Mouse (Mus musculus): ENCODE measurements around the gene Pth2. TPM values are rescaled to one million over a fixed set of nuclear protein-coding genes. Genes with fewer than 3 reads are reported as not detected.

Pth2 gene
- total RNA-seq, 1 experiment = 0.54 TPM

DNA sequence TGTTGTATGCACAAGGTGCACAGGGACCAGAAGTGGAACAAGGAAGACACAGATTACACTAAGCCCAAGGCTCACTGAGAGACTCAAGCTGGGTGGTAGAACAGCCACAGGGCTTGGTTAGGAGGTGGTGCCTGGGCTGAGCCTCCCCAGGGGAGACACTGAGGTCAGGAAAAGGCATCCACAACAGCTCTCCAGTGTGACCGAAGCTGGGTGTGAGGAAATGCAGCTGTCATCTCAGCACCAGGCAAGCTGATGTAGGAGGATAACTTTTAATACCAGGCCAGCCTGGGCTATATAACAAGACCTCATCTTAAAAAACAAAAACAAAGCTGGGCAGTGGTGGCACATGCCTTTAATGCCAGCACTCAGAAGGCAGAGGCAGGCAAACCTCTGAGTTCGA, 10.4 kb downstream of the Pth2 start:
- Histone ChIP-seq H3K4me1 (ENCODE audit: control insufficient read depth in 2 of 2, insufficient read depth in 2 of 2, low read length in 2 of 2, poor library complexity in 1 of 2) (peaks cover 0 to 26% of the 10 kb centered on the region in 2 experiments; a peak in 2 of 4 replicates), H3K36me3 (ENCODE audit: control insufficient read depth, insufficient read depth, low read length, poor library complexity, severe bottlenecking) (no peaks in the 10 kb centered on the region), H3K27ac (ENCODE audit: insufficient read depth, low read depth, low read length, poor library complexity, severe bottlenecking) (no peak overlapping the region), H3K4me3 (ENCODE audit: insufficient read depth in 1 of 2, low read depth in 1 of 2, low read length in 2 of 2, poor library complexity in 1 of 2, severe bottlenecking in 1 of 2) (no peak overlapping the region), H3K9me3 (ENCODE audit: control insufficient read depth, insufficient read depth, low read depth, low read length) (no peaks in the 10 kb centered on the region), H3K9ac (ENCODE audit: insufficient read depth, low read depth, low read length, poor library complexity, severe bottlenecking) (no peak overlapping the region)
- no peak for DNase-seq (ENCODE audit: low read depth, low spot score)
- in situ Hi-C loops (cut with MboI; ENCODE audit: low sequenced_read_pairs in 2 of 2, unreplicated experiment in 2 of 2) = no loop called here
- no peak for TF ChIP-seq ZNF384 (IDR thresholded peaks at IDR 0.05; ENCODE audit: low read depth, low read length)
- no peak for TF ChIP-seq MAFK (IDR thresholded peaks at IDR 0.05; ENCODE audit: insufficient read depth, low read depth, low read length)
- TF ChIP-seq ZC3H11A (IDR thresholded peaks at IDR 0.05; ENCODE audit: borderline replicate concordance, low read depth, low read length) = no peak
- TF ChIP-seq CHD2 (IDR thresholded peaks at IDR 0.05; ENCODE audit: low read depth, low read length) = no peak

DNA sequence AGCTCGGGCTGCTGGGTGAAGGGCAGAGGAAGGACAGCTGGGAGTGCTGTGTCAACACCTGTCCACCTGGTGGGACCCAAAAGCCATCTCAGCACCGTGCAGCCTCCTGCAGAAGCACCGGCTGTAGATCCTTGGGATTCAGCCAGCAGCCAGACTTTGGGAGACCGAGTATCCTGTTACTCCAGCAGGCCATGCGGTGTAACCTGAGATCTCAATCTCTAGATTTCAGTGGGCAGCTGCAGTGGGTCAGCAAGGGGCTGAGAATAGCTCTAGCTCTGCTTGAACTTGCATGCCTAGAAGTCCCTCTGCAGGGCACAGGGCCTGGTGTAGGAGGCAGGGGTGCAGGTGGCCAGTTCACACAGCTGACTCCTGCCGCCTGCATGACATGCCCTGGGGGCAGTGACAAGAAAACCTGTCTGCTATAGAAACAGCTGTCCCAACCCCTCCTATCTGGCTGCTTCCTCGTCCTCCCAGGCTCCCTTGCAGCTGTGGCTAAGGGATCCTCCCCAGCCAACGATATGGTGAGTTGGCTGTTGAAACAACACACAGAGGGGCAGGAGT, 11.1 kb downstream of the Pth2 start:
- no peaks in the 10 kb centered on the region for H3K9me3 ChIP-seq (ENCODE audit: control insufficient read depth, insufficient read depth, low read depth, low read length)
- in situ Hi-C loops (cut with MboI; ENCODE audit: low sequenced_read_pairs in 2 of 2, unreplicated experiment in 2 of 2) = no loop called here
- peaks cover 0 to 29% of the 10 kb centered on the region in 2 experiments; a peak in 2 of 4 replicates for H3K4me1 ChIP-seq (ENCODE audit: control insufficient read depth in 2 of 2, insufficient read depth in 2 of 2, low read length in 2 of 2, poor library complexity in 1 of 2)
- TF ChIP-seq CHD2 (IDR thresholded peaks at IDR 0.05; ENCODE audit: low read depth, low read length) (no peak), ZNF384 (IDR thresholded peaks at IDR 0.05; ENCODE audit: low read depth, low read length) (no peak), MAFK (IDR thresholded peaks at IDR 0.05; ENCODE audit: insufficient read depth, low read depth, low read length) (no peak), ZC3H11A (IDR thresholded peaks at IDR 0.05; ENCODE audit: borderline replicate concordance, low read depth, low read length) (no peak), HCFC1 (IDR thresholded peaks at IDR 0.05; ENCODE audit: borderline replicate concordance, insufficient read depth, low read length) (no peak)
- no peak overlapping the region for H3K9ac ChIP-seq (ENCODE audit: insufficient read depth, low read depth, low read length, poor library complexity, severe bottlenecking)
- no peaks in the 10 kb centered on the region for H3K36me3 ChIP-seq (ENCODE audit: control insufficient read depth, insufficient read depth, low read length, poor library complexity, severe bottlenecking)
- DNase-seq (ENCODE audit: low read depth, low spot score) = no peak
- H3K4me3 ChIP-seq (ENCODE audit: insufficient read depth in 1 of 2, low read depth in 1 of 2, low read length in 2 of 2, poor library complexity in 1 of 2, severe bottlenecking in 1 of 2) = no peak overlapping the region
- H3K27ac ChIP-seq (ENCODE audit: insufficient read depth, low read depth, low read length, poor library complexity, severe bottlenecking) = no peak overlapping the region

DNA sequence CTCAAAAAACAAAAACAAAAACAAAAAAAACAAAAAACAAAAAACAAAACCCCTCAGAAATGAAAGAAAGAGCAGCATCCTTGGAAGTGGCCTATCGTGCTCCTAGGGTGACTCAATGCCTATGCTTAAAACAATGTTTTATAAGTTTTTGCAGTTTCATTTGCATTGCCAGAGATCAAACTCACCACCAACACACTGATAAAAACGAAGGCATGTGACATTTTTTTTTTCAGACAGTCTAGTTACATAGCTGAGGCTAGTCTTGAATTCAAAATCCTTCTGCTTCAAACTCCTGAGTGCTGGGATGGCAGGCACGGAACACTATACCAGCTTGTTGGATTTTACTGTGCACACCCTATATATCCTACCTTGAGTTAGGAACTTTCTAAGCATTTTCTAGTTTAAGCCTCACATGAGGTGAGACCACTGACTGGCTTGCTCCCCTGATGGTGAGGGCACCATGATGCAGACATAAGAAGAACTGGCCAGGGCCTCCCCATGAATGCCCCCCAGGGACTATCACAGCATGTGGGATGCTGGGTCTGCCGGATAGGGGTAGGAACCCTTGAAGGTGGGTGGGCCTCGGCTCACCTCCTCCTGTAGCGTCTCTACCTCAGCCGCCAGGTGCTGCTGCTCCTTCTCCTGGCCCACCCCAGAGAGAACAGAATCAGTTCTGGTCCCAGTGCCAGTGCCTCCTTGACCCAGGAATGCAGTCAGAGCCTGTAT, 12.0 kb downstream of the Pth2 start:
- Histone ChIP-seq H3K9ac (ENCODE audit: insufficient read depth, low read depth, low read length, poor library complexity, severe bottlenecking) (no peak overlapping the region), H3K4me3 (ENCODE audit: insufficient read depth in 1 of 2, low read depth in 1 of 2, low read length in 2 of 2, poor library complexity in 1 of 2, severe bottlenecking in 1 of 2) (no peak overlapping the region), H3K9me3 (ENCODE audit: control insufficient read depth, insufficient read depth, low read depth, low read length) (no peaks in the 10 kb centered on the region), H3K36me3 (ENCODE audit: control insufficient read depth, insufficient read depth, low read length, poor library complexity, severe bottlenecking) (no peaks in the 10 kb centered on the region), H3K27ac (ENCODE audit: insufficient read depth, low read depth, low read length, poor library complexity, severe bottlenecking) (no peak overlapping the region), H3K4me1 (ENCODE audit: control insufficient read depth in 2 of 2, insufficient read depth in 2 of 2, low read length in 2 of 2, poor library complexity in 1 of 2) (peaks cover 0 to 29% of the 10 kb centered on the region in 2 experiments; a peak in 2 of 4 replicates)
- TF ChIP-seq MAFK (IDR thresholded peaks at IDR 0.05; ENCODE audit: insufficient read depth, low read depth, low read length) (no peak), HCFC1 (IDR thresholded peaks at IDR 0.05; ENCODE audit: borderline replicate concordance, insufficient read depth, low read length) (no peak), ZNF384 (IDR thresholded peaks at IDR 0.05; ENCODE audit: low read depth, low read length) (no peak), ZC3H11A (IDR thresholded peaks at IDR 0.05; ENCODE audit: borderline replicate concordance, low read depth, low read length) (no peak), CHD2 (IDR thresholded peaks at IDR 0.05; ENCODE audit: low read depth, low read length) (no peak)
- no peak for DNase-seq (ENCODE audit: low read depth, low spot score)
- in situ Hi-C loops (cut with MboI; ENCODE audit: low sequenced_read_pairs in 2 of 2, unreplicated experiment in 2 of 2) = no loop called here

DNA sequence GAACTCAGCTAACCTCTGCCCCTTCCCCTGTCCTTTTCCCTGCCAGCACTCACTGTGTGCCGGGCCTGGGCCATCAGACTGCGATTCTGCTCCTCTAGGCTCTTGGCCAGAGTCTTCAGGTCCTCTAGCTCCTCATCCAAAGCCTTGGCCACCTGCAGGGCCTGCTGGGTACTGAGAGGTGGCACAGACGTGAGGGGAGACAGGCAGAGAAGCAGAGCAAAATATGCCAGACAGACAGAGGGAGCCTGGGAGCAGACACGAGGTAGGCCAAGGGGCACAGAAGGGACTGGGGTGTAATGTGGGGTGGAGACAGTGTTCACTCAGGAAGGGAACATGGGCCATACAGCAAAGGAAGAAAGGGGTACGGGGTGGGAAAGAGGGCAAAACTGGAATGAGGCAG, 12.6 kb downstream of the Pth2 start:
- TF ChIP-seq CHD2 (IDR thresholded peaks at IDR 0.05; ENCODE audit: low read depth, low read length) (no peak), ZC3H11A (IDR thresholded peaks at IDR 0.05; ENCODE audit: borderline replicate concordance, low read depth, low read length) (no peak), MAFK (IDR thresholded peaks at IDR 0.05; ENCODE audit: insufficient read depth, low read depth, low read length) (no peak), HCFC1 (IDR thresholded peaks at IDR 0.05; ENCODE audit: borderline replicate concordance, insufficient read depth, low read length) (no peak), ZNF384 (IDR thresholded peaks at IDR 0.05; ENCODE audit: low read depth, low read length) (no peak)

More for the DNA sequence above, 12.6 kb downstream of the Pth2 start:
- no peaks in the 10 kb centered on the region for H3K9me3 ChIP-seq (ENCODE audit: control insufficient read depth, insufficient read depth, low read depth, low read length)
- H3K27ac ChIP-seq (ENCODE audit: insufficient read depth, low read depth, low read length, poor library complexity, severe bottlenecking) = no peak overlapping the region
- no peak overlapping the region for H3K4me3 ChIP-seq (ENCODE audit: insufficient read depth in 1 of 2, low read depth in 1 of 2, low read length in 2 of 2, poor library complexity in 1 of 2, severe bottlenecking in 1 of 2)
- in situ Hi-C loops (cut with MboI; ENCODE audit: low sequenced_read_pairs in 2 of 2, unreplicated experiment in 2 of 2) = no loop called here
- DNase-seq (ENCODE audit: low read depth, low spot score) = no peak
- no peaks in the 10 kb centered on the region for H3K36me3 ChIP-seq (ENCODE audit: control insufficient read depth, insufficient read depth, low read length, poor library complexity, severe bottlenecking)
- H3K4me1 ChIP-seq (ENCODE audit: control insufficient read depth in 2 of 2, insufficient read depth in 2 of 2, low read length in 2 of 2, poor library complexity in 1 of 2) = peaks cover 0 to 27% of the 10 kb centered on the region in 2 experiments; a peak in 1 of 4 replicates
- no peak overlapping the region for H3K9ac ChIP-seq (ENCODE audit: insufficient read depth, low read depth, low read length, poor library complexity, severe bottlenecking)

Data from ES-E14 (cell line).